Mouse (Mus musculus): ENCODE measurements around the gene Gm10273.
"Not testable (repeated sequence)": the region's sequence is repeated elsewhere in the genome, so short reads cannot be mapped to it uniquely, and the experiment has no call there.

The Gm10273 gene

GRCm38 (mm10) chr10:59395461-59395860 is at the start of gene Gm10273:
TSS of gene Gm10273 (plus strand) at chr10:59395632.
- DNase-seq (ENCODE audit: low spot score) = not testable (repeated sequence)

- no peak for DNase-seq (ENCODE audit: low spot score)
Observed at GRCm38 (mm10) chr10:59346560-59346959, 48.9 kb upstream of the Gm10273 start.

GRCm38 (mm10) chr10:59348200-59348599 is 47.2 kb upstream of the Gm10273 start:
- DNase-seq (ENCODE audit: low spot score) = no peak

DNA sequence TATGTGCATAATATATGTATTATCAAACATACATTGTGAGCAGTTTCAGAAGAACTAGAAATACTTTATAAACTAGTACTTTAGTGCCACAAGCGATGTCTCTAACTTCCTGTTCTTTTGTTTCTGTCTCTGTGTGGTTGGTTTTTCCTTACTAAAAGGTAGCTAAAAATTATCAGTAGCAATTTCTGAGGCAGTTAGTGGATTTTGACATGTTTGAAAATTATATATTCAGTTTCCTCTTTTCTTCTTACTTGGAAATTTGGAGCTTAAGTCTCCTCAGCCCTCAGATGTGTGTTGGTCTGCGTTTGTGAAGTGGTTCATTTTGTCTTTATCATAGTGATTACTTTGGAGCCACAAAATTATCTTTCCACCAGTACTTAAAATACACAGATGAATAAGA is 45.9 kb upstream of the Gm10273 start:
- DNase-seq (ENCODE audit: low spot score) = no peak

DNA sequence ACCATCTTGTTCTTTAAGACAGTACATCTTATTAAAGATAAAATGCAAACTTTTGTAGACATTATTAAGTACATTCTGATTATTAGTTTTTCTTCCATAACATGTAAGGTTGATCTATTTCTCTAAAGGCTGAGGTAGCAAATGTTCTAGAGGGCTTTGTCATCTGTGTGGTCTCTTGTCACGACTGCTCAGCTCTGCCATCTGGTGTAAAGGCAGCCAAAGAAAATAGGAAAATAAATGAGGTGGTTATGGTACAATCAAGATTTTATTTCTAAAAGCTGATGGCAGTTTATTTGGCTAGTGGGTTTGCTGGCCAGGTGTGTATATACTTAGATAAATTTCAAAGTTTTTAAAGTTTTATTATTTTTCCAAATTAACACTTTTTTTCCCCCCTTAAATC is 42.4 kb upstream of the Gm10273 start:
- DNase-seq (ENCODE audit: low spot score) = no peak

DNA sequence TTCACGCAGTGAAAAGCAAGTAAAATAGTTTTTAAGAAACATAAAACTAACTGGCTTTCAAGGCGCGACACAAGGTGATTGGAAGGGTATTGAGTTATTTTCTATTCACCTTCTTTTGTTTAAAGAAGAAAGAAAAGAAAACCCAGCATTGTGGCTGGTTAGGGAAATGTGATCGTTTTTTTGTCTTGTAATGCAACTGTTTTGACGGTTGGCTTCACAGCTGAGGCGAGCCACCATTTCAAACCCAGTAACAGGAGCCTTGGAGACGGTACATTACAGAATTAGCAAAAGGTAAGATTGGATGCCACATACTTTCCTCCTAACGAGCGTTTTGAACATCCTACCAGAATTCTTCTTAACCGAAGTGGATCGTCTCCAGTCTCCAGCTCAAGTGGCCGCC is 41.3 kb upstream of the Gm10273 start:
- DNase-seq (ENCODE audit: low spot score) = no peak

DNA sequence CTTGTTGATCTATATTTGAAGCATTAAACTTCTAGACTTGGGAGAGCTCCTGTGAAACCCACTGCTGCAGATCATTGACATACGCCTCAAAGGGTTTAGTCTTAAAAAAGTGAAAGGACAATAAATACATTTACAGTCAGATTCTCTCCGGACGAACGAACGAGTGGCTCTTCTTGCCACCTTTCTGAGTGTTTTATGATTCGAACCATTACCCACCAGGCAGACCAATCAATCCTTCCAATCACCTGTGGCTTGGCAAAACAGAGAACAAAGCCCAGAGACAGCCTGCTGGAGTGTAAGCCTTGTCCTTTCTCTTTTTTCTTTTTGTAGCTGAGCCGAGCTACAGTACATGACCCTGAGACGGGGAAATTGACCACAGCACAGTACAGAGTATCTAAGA is 40.4 kb upstream of the Gm10273 start:
- no peak for DNase-seq (ENCODE audit: low spot score)

- no peak for DNase-seq (ENCODE audit: low spot score)
Observed at GRCm38 (mm10) chr10:59358744-59359143, 36.7 kb upstream of the Gm10273 start.

DNA sequence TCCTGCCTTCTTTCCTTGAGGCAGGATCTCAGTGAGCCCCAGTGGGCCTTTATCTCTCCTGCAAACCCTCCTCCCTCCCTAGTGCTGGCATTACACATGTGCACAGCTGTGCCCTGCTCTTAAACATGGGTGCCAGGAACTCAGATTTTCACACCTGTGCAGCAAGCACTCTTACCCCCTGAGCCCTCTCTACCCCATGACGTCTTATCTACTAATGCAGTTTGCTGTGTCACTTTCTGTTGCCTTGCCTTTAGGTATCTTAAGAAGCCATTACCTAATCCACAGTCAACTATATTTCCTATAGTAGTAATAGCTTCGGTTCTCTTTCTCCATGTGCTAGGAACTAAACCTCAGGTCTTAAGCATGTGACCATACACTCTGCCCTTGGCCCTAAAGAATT is 32.2 kb upstream of the Gm10273 start:
- no peak for DNase-seq (ENCODE audit: low spot score)

DNA sequence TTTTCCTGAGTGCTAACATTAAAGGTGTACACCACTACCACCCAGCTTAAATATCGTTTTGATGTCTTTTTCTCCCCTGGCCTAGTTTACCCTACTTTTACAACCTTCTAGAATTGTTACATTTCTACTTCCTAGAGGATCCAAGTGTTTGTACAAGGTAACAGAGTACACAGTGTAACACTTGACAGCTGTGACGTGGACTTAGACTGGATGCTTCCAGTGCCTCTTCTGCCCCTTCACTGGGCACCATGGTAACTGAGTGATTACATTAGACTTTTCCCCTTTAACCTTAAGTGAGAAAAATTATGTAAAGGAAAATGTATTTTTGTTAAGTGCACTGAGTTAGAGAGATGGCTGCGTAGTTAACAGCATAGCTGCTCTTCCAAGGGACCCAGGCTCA is 30.9 kb upstream of the Gm10273 start:
- no peak for DNase-seq (ENCODE audit: low spot score)

GRCm38 (mm10) chr10:59365804-59366589 is 29.4 kb upstream of the Gm10273 start:
- DNase-seq (ENCODE audit: low spot score) = no peak

- no peak for DNase-seq (ENCODE audit: low spot score)
Observed at GRCm38 (mm10) chr10:59366746-59367145, 28.7 kb upstream of the Gm10273 start.

- no peak for DNase-seq (ENCODE audit: low spot score)
Observed at GRCm38 (mm10) chr10:59367206-59367605, 28.2 kb upstream of the Gm10273 start.

- DNase-seq (ENCODE audit: low spot score) = no peak
Observed at GRCm38 (mm10) chr10:59368729-59369128, 26.7 kb upstream of the Gm10273 start.

DNA sequence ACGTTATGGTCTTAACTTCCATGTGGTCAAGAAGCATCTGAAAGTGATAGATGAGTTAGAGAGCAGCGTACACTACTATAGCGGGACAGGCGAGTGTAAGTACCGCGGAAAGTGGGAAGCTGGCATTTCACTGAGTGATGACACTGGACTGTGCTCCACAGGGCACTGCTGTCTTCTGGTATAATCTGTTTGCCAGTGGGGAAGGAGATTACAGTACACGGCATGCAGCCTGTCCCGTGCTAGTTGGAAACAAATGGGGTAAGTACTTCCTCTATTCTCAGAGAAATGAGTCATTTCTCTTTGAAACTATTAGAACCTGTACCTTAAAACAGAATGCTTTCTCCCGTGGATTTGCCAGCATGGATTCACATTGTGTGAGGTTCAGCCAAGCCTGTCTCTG is 26.0 kb upstream of the Gm10273 start:
- DNase-seq (ENCODE audit: low spot score) = no peak

DNA sequence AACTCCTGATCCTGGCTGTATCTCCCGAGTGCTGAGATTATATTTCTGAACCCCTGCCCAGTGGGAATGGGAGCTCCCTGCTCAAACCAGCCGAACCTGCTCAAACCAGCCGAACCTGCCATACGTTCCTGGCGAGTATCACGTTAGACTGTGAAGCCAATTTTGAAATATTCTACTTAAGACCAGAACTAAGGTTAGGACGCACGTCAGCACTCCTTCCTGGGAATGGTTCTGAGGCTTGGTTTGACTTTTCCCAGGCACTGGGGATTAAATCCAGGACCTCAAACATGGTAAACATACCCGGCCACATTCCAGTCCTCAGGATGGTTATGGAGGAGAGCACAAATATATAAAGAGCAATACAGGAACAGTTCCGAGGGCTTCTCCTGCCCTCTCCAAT is 17.5 kb upstream of the Gm10273 start:
- no peak for DNase-seq (ENCODE audit: low spot score)

- no peak for DNase-seq (ENCODE audit: low spot score)
Observed at GRCm38 (mm10) chr10:59378728-59379127, 16.7 kb upstream of the Gm10273 start.

- no peak for DNase-seq (ENCODE audit: low spot score)
Observed at GRCm38 (mm10) chr10:59379927-59380326, 15.5 kb upstream of the Gm10273 start.

DNA sequence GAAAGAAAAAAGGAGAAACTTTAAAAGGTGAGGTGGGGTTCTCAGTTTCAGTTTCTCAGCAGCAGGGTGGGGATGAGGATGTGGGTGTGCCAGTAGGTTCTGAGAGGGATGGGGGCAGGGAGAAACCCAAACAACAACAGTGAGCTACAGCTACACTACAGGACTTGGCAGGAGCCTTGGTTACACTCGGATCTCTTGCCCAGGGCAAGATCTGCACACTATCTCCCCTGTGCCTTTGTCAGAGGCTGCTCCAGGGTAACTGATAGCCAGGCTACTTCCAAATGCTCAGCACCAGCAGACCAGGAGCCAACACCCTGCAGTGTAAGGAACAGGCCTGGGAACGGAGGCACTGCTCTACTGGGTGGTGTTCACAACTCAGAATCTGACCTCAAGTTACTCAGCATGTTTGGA is 15.0 kb upstream of the Gm10273 start:
- DNase-seq (ENCODE audit: low spot score) = no peak

GRCm38 (mm10) chr10:59381563-59381962 is 13.9 kb upstream of the Gm10273 start:
- DNase-seq (ENCODE audit: low spot score) = not testable (repeated sequence)

DNA sequence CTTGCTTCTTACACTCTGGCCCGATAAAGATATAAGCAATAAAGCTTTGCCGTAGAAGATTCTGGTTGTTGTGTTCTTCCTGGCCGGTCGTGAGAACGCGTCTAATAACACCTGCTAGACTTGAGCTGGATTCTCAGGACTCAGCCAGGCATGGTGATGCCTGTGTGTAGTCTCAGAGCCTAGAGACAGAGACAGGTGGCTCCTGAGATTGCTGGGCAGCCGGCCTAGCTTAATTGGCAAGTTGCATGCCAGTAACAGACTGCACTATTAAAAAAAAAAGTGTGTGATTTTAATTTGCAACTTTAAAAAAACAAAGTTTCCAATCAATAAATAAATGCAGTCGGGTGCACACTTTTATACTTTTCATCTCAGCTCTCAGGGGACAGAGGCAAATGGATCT is 8.5 kb upstream of the Gm10273 start:
- no peak for DNase-seq (ENCODE audit: low spot score)

GRCm38 (mm10) chr10:59389652-59390051 is 5.8 kb upstream of the Gm10273 start:
- DNase-seq (ENCODE audit: low spot score) = no peak

- no peak for DNase-seq (ENCODE audit: low spot score)
Observed at GRCm38 (mm10) chr10:59391907-59392306, 3.5 kb upstream of the Gm10273 start.
